Mouse (Mus musculus) urinary bladder, postnatal 14 days (tissue): ENCODE measurements around the gene Atp6v0a1.

ENCODE experiments used
- DNase-seq: peaks from one replicate; pipeline ENCODE4 v3.0.0; 2021; ENCODE audit warnings: low spot score

Atp6v0a1 gene

DNA sequence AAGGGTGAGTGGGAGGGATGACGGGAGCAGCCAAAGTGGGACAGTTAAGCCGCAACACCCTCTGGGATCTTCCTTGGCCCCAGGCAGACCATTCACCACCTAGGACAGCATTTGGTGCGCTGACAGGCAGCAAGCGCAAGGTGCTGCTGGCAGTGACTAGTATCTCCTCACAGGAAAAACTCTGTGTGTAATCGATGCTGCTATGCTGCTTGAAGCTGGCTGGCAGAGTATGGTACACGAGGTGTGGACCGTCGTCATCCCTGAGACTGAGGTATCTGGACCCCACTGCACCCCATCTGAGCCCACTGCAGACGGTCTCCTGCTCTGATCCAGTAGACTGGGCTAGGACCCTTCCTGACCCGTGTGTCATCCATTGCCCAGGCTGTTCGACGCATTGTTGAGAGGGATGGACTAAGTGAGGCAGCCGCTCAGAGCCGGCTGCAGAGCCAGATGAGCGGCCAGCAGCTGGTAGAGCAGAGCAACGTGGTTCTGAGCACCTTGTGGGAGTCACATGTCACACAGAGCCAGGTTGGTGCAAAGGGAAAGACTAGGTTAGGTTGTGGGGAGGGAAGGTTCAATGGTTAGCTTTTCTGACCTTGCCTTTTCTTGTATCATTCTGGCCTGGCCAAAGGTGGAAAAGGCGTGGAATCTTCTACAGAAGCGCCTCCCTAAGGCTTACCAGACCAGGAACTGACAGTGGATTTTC is 76.5 kb downstream of the Atp6v0a1 start:
- no peak for DNase-seq

DNA sequence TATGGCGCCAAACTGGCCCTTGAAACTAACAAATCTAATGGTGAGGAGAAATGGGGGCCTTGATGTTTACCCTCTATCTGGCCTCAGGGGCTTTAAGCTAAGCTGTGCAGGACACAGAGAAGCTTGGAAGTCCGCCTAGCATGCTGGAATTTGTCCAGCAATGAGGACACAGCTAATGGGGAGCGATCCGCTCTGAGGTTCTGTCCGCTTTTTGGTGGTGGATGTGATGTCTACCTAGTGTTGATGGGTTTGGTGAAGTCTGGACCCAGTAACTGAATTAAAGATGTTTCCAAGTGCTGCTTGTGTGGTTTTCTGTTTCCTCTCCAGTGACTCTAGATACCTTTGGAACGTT is 77.0 kb downstream of the Atp6v0a1 start:
- no peak for DNase-seq

GRCm38 (mm10) chr11:101086756-101087681 is 77.8 kb downstream of the Atp6v0a1 start, which contains the start of gene Mlx:
Gene Mlx (plus strand): TSS chr11:101087277.
- peak; percentile 93 for DNase-seq

- DNase-seq, result no peak
Measured at GRCm38 (mm10) chr11:101087682-101088055, 78.4 kb downstream of the Atp6v0a1 start.

DNA sequence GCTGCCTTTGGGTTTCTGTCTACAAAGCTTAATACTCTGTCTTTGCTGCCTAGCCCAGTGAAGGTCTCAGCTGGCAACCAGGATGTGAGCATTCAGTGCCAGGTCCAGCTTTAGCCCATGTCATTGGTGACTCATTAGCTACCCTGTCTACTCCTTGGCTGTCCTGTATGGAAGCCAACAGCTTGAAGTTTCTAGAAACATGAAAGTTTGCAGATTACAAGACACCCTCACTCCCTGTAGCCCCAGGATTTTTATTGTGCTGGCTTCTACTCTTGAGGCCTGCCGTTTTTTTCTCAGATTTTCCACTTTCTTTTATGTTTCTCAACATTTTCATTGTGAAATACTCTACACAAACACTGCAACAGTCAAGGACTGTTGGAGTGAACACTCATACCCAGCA is 80.7 kb downstream of the Atp6v0a1 start:
- no peak for DNase-seq

DNA sequence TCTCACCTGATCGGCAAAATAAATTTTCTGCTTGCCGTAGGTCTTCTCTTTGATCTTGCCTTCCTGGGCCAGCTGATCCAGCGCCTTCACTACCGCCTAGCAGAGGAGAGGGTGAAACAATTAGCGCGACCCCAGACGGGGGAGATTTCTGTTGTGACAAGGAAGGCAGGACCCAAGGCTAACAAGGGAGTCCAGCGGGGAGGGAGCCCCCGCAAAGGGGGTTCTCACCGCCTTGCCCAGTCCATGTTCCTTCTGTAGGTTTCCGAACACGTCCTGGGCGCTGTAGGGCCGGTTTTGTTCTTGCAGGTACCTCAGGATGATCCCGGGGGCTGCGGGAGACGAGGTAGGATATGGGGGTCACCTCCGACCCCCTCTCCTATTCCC is 85.7 kb downstream of the Atp6v0a1 start:
- no peak for DNase-seq

- DNase-seq, result peak; percentile 94
Measured at GRCm38 (mm10) chr11:101095314-101096024, 86.2 kb downstream of the Atp6v0a1 start, which contains the start of gene Psmc3ip. Gene Psmc3ip (minus strand): TSS chr11:101095436.

GRCm38 (mm10) chr11:101098231-101098630 is 89.0 kb downstream of the Atp6v0a1 start:
- DNase-seq, result no peak

DNA sequence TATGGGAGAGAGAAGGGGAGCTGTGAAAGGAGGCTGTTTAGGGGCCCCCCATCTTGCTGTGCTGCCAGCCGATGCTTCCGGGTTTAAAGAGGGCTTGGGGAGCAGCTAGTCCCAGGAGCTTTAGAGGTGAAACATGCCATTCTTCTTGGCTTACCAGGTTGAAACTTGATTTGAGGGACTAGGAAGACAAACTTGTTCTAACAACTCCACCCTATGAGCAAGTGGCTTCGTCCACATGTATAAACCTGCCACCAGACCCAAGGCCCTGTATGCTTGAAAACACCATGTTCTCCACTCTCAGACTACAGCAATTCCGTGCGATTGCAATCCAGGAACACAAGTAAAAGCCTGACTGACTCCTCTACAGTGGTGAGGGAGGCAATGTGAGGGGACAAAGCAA is 93.8 kb downstream of the Atp6v0a1 start:
- peak; percentile 51 for DNase-seq

- DNase-seq, result no peak
Measured at GRCm38 (mm10) chr11:101109351-101109750, 100.1 kb downstream of the Atp6v0a1 start.

DNA sequence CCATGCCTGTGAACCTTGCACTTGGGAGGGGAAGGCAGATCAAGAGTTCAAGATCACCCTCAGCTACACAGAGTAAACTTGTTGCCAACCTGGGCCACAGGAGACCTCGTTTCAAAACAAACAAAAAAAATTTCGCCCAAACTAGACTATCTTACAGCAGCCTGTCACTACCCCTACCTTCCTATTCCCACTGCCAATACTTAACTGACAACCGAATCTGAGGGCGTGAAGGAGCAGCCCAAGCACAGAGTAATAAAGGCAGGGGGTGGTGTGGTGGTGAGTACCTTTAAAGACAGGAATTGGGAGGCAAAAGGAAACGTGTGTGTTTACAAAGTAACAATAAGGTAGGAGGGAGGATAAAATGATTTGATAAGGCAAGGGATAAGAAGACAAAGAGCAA is 101.5 kb downstream of the Atp6v0a1 start:
- DNase-seq, result no peak

DNA sequence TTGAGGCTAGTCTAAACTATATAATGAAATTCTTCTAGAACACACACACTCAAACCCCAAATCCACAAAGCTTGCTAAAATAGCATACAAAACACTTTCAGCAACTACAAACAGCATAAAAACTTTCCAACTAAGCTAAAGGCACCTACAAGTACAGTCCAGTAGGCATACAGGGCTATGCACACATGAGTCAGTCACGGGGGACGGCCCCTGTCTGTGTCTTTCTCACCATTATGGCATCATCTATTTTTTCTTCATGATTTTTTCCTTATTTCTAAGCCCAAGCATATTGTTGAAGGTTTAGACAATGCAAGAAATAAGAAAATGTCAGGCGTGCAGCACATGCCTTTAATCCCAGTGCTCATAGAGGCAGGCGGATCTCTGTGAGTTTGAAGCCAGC is 101.9 kb downstream of the Atp6v0a1 start:
- DNase-seq, result no peak

DNA sequence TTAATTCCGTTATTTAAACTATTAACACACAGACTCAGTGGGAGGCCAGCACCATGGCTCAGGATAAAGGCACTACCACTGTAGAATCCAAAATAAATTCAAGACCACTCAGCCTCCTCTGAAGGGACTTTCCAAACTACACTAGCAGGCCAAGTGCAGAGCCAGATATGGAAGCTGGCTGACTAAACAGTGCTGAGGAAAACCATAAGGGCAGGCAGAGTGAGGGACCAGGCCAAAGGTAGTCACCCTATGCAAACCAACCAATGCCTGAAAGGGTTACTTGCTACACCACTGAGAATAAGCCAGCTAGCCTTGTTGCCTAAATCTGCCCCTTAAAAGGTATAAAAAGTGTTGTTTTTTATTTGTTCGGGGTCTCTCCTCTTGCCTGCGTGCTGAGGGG is 102.9 kb downstream of the Atp6v0a1 start:
- no peak for DNase-seq
